Mouse (Mus musculus) myocyte (in vitro differentiated cells): ENCODE measurements at regions not wholly inside any gene's neighbourhood (a gene's known extent, or its start where the extent isn't known, plus 50 kb on each side); places are given as distances from the start of the nearest gene placed in this dataset.

Source experiments
- H3K27me3 ChIP-seq: one replicate; pipeline ENCODE4 v1.6.1; 2011; ENCODE audit not compliant: control insufficient read depth, insufficient read depth, insufficient read length
- H3K36me3 ChIP-seq: one replicate; pipeline ENCODE4 v1.6.1; 2011; ENCODE audit not compliant: control insufficient read depth, insufficient read depth
- H3K4me2 ChIP-seq: one replicate; pipeline ENCODE4 v1.6.1; 2011; ENCODE audit warnings: low read depth, control low read depth
- H3K4me3 ChIP-seq: one replicate; pipeline ENCODE4 v1.5.1; 2011; ENCODE audit warnings: mild to moderate bottlenecking, control low read depth, moderate library complexity
- H3K79me2 ChIP-seq: one replicate; pipeline ENCODE4 v1.6.1; 2011; ENCODE audit not compliant: control insufficient read depth, insufficient read depth
- H3ac ChIP-seq: one replicate; pipeline ENCODE4 v1.6.1; 2011; ENCODE audit not compliant: control insufficient read depth, insufficient read length
- CEBPB ChIP-seq: IDR thresholded peaks from 2 replicates; pipeline ENCODE4 v1.6.1; 2011; ENCODE audit warnings: mild to moderate bottlenecking, moderate library complexity; ENCODE audit not compliant: poor library complexity, insufficient read depth, severe bottlenecking
- E2F4 ChIP-seq: IDR thresholded peaks from one replicate; pipeline ENCODE4 v1.6.1; 2011; ENCODE audit warnings: mild to moderate bottlenecking, control low read depth, moderate library complexity; ENCODE audit not compliant: insufficient read depth
- MAX ChIP-seq: IDR thresholded peaks from one replicate; pipeline ENCODE4 v1.6.1; 2011; ENCODE audit warnings: low read depth, mild to moderate bottlenecking, control low read depth
- MYOD1 ChIP-seq, 3 experiments: IDR thresholded peaks; one replicate each; pipeline ENCODE4 v1.6.1; 2011; ENCODE audit warnings: control low read depth in 2 of 3, low read depth in 2 of 3, mild to moderate bottlenecking in 2 of 3, moderate library complexity in 1 of 3; ENCODE audit not compliant: insufficient read length in 2 of 3, control insufficient read depth in 1 of 3
- MYOG ChIP-seq, 3 experiments: IDR thresholded peaks; one replicate each; pipeline ENCODE4 v1.6.1; 2011; ENCODE audit warnings: control low read depth in 2 of 3, low read depth in 2 of 3, mild to moderate bottlenecking in 2 of 3; ENCODE audit not compliant: insufficient read length in 2 of 3, control insufficient read depth in 1 of 3, insufficient read depth in 1 of 3
- POLR2A ChIP-seq: IDR thresholded peaks from one replicate; pipeline ENCODE4 v1.6.1; 2011; ENCODE audit warnings: low read depth, mild to moderate bottlenecking, control low read depth, moderate library complexity; ENCODE audit not compliant: insufficient read length
- POLR2AphosphoS2 ChIP-seq: IDR thresholded peaks from one replicate; pipeline ENCODE4 v1.6.1; 2011; ENCODE audit warnings: low read depth, control low read depth; ENCODE audit not compliant: insufficient read length
- REST ChIP-seq: IDR thresholded peaks from one replicate; pipeline ENCODE4 v1.6.1; 2011; ENCODE audit warnings: mild to moderate bottlenecking, control low read depth, moderate library complexity; ENCODE audit not compliant: insufficient read depth, insufficient read length
- SRF ChIP-seq: IDR thresholded peaks from one replicate; pipeline ENCODE4 v1.6.1; 2011; ENCODE audit warnings: low read depth; ENCODE audit not compliant: control insufficient read depth, insufficient read length
- TCF12 ChIP-seq: IDR thresholded peaks from one replicate; pipeline ENCODE4 v1.6.1; 2011; ENCODE audit warnings: mild to moderate bottlenecking, control low read depth; ENCODE audit not compliant: poor library complexity, insufficient read depth, severe bottlenecking
- TCF3 ChIP-seq: IDR thresholded peaks from one replicate; pipeline ENCODE4 v1.6.1; 2011; ENCODE audit warnings: low read depth, control low read depth; ENCODE audit not compliant: insufficient read length
- USF1 ChIP-seq: IDR thresholded peaks from one replicate; pipeline ENCODE4 v1.6.1; 2011; ENCODE audit warnings: low read depth, mild to moderate bottlenecking, control low read depth, moderate library complexity

DNA sequence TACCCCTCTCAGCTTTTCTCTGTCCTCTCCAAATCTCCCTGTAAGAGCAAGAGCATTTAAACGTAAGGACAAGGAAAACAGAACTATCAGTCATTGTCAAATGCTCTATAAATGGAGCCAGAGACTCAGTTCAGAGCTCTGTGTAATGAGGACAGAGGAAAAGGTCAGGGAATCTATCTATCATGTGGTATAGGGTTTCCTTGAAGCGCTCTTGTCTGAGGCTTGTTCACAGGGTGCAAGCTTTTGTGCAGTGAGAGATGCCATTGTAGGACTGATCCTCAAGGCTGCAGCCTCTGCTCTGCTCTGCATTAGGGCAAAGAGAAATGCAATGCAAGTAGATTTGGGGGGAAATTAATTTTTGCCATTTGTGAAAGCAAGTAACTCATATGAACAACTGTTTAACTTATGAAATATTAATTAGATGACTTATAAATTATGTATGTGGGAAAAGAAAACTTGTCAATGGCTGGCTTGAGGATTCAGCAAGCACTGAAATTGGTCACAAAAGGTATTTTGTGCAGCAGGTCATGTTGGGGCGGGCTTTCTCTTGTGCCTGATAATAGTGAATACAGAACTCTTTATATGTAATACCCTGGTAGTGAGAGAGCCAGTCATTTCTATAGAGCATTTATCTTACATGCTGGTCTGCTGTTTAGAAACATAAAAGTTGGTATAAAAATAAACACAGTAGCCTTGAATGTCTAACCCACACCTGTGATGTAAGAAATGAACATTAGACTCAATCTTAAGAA, 104.0 kb upstream of the Ednrb start:
- H3K4me3 ChIP-seq = no peak overlapping the region
- no peak overlapping the region for H3K4me2 ChIP-seq
- no peaks in the 10 kb centered on the region for H3K36me3 ChIP-seq
- no peak overlapping the region for H3ac ChIP-seq
- TF ChIP-seq TCF3 (no peak), SRF (no peak), REST (no peak), POLR2AphosphoS2 (no peak), USF1 (no peak), MYOG (IDR thresholded peaks at IDR 0.05; ENCODE audit: control insufficient read depth in 1 of 3, insufficient read depth in 1 of 3, insufficient read length in 2 of 3, low read depth in 2 of 3) (no peak), POLR2A (no peak), MAX (no peak), E2F4 (no peak), CEBPB (no peak), TCF12 (no peak), MYOD1 (IDR thresholded peaks at IDR 0.05; ENCODE audit: control insufficient read depth in 1 of 3, insufficient read length in 2 of 3, low read depth in 2 of 3) (no peak)
- no peaks in the 10 kb centered on the region for H3K27me3 ChIP-seq
- H3K79me2 ChIP-seq = no peaks in the 10 kb centered on the region

DNA sequence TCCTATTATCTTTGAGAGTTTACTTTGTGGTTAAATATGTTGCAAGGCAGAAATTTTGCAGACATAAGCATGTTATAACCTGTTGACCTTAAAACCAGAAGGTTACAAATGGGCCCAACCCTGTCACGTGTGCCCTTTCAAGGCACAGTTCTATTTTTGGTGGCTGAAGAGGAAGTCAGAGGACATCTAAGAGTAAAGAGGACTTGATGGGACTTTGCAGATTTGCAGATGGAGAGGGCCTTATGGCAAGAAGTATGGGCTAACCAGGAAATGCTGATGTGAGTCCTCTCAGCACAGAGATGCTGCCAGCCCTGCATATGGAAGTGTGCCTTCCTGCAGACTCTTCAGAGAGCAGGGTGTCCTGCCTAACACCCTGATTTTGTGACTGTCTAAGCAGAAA, 101.6 kb upstream of the Ednrb start:
- H3K4me3 ChIP-seq = no peak overlapping the region
- no peak overlapping the region for H3ac ChIP-seq
- H3K27me3 ChIP-seq = no peaks in the 10 kb centered on the region
- H3K36me3 ChIP-seq = no peaks in the 10 kb centered on the region
- no peak overlapping the region for H3K4me2 ChIP-seq
- H3K79me2 ChIP-seq = no peaks in the 10 kb centered on the region
- TF ChIP-seq CEBPB (no peak), TCF12 (no peak), USF1 (no peak), MAX (no peak), E2F4 (no peak), TCF3 (no peak), POLR2AphosphoS2 (no peak), MYOD1 (IDR thresholded peaks at IDR 0.05; ENCODE audit: control insufficient read depth in 1 of 3, insufficient read length in 2 of 3, low read depth in 2 of 3) (no peak), POLR2A (no peak), REST (no peak), SRF (no peak), MYOG (IDR thresholded peaks at IDR 0.05; ENCODE audit: control insufficient read depth in 1 of 3, insufficient read depth in 1 of 3, insufficient read length in 2 of 3, low read depth in 2 of 3) (no peak)

DNA sequence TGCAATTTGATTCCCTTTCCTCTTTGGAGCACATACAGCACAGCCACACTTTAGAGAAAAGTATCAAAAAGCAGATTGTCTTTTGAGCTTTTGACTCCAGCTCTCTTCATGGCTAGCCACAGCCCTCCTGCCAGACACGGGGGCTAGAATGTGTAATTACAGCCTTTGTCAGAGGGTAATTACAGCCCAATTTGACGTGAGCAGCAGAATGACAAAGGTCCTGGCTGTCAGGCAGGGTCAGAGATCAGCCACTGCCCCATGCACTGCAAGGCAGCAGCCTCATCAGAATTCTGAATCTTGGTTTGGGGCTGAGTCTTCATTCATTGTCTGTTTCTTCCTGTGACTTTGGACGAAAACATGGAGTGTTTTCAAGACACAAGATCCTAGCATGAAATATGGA, 95.7 kb upstream of the Ednrb start:
- H3K4me3 ChIP-seq = no peak overlapping the region
- H3K36me3 ChIP-seq = no peaks in the 10 kb centered on the region
- no peak overlapping the region for H3K4me2 ChIP-seq
- no peak for TF ChIP-seq SRF
- no peak for TF ChIP-seq CEBPB
- TF ChIP-seq POLR2A = no peak
- TF ChIP-seq USF1 = no peak
- no peak for TF ChIP-seq POLR2AphosphoS2
- no peaks in the 10 kb centered on the region for H3K27me3 ChIP-seq
- H3ac ChIP-seq = no peak overlapping the region
- no peaks in the 10 kb centered on the region for H3K79me2 ChIP-seq

GRCm38 (mm10) chr14:103938937-103939336, 94.7 kb upstream of the Ednrb start:
- H3K4me2 ChIP-seq = no peak overlapping the region
- H3K36me3 ChIP-seq = no peaks in the 10 kb centered on the region
- no peaks in the 10 kb centered on the region for H3K27me3 ChIP-seq
- TF ChIP-seq MYOD1 (IDR thresholded peaks at IDR 0.05; ENCODE audit: control insufficient read depth in 1 of 3, insufficient read length in 2 of 3, low read depth in 2 of 3) (no peak), POLR2A (no peak), E2F4 (no peak), REST (no peak), SRF (no peak), MYOG (IDR thresholded peaks at IDR 0.05; ENCODE audit: control insufficient read depth in 1 of 3, insufficient read depth in 1 of 3, insufficient read length in 2 of 3, low read depth in 2 of 3) (no peak), USF1 (no peak), MAX (no peak), CEBPB (no peak)
- H3K79me2 ChIP-seq = no peaks in the 10 kb centered on the region
- H3K4me3 ChIP-seq = no peak overlapping the region
- H3ac ChIP-seq = no peak overlapping the region

GRCm38 (mm10) chr14:103938201-103938600, 94.0 kb upstream of the Ednrb start:
- TF ChIP-seq E2F4 (no peak), MYOG (IDR thresholded peaks at IDR 0.05; ENCODE audit: control insufficient read depth in 1 of 3, insufficient read depth in 1 of 3, insufficient read length in 2 of 3, low read depth in 2 of 3) (no peak), USF1 (no peak), TCF3 (no peak), REST (no peak), TCF12 (no peak), MAX (no peak), MYOD1 (IDR thresholded peaks at IDR 0.05; ENCODE audit: control insufficient read depth in 1 of 3, insufficient read length in 2 of 3, low read depth in 2 of 3) (no peak), SRF (no peak), POLR2A (no peak), CEBPB (no peak)
- Histone ChIP-seq H3K27me3 (no peaks in the 10 kb centered on the region), H3K4me3 (no peak overlapping the region), H3K4me2 (no peak overlapping the region), H3ac (no peak overlapping the region), H3K36me3 (no peaks in the 10 kb centered on the region), H3K79me2 (no peaks in the 10 kb centered on the region)
